Mouse (Mus musculus): ENCODE measurements around the gene Tsc22d1. TPM values are rescaled to one million over a fixed set of nuclear protein-coding genes. Genes with fewer than 3 reads are reported as not detected.

Gene Tsc22d1
- polyA plus RNA-seq, 1 experiment, result 463 TPM

DNA sequence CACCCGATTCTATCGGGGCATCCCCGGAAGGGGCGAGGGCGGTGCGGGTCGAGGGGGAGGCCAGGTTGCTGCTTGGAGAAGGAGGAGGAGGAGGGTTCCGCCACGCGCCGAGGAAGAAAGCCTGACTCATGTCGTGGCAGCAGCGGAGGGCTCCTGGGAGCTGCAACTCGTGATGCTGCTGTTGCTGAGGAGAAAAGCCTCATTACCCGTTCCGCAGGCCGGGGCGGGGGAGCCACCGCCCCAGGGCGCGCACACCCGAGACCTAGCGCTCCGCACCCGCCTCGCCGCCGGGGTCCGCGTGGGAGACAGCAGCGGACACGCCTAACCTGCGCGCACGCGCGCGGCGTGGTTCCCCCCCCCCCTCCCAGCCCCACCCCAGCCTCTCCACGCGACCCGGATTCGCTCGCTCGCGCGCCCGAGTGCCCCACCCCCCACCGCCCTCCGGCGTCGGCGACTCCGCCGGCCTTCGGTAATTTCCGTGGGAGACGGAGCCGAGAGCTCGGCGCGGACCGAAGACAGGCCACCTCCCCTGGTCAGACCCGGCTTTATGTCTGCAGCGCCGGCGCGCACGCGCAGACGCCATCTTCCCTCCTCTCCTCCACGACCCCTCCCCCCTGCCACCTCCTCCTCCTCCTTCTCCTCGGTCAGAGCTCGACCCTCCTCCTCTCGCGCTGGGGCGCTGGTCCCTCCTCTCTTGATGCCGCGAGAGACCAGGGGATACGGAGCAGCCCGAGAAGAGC, 469 bp upstream of the Tsc22d1 start:
- Histone ChIP-seq H3K4me1 (ENCODE audit: control insufficient read depth, insufficient read depth, low read length) (peaks cover 2% of the 10 kb centered on the region), H3K27ac (ENCODE audit: insufficient read depth, low read length) (peak overlapping the region; percentile 40; the same call in 1 of the 2 replicates), H3K4me3 (ENCODE audit: insufficient read depth, low read length) (peak overlapping the region; percentile 49)
- TF ChIP-seq CTCF (IDR thresholded peaks at IDR 0.05; ENCODE audit: extremely low read depth, insufficient read depth, low read length) (no peak), POLR2A (IDR thresholded peaks at IDR 0.05; ENCODE audit: extremely low read depth, insufficient read depth, low read length) (peak; percentile 87; the same call in 1 of the 2 replicates)

DNA sequence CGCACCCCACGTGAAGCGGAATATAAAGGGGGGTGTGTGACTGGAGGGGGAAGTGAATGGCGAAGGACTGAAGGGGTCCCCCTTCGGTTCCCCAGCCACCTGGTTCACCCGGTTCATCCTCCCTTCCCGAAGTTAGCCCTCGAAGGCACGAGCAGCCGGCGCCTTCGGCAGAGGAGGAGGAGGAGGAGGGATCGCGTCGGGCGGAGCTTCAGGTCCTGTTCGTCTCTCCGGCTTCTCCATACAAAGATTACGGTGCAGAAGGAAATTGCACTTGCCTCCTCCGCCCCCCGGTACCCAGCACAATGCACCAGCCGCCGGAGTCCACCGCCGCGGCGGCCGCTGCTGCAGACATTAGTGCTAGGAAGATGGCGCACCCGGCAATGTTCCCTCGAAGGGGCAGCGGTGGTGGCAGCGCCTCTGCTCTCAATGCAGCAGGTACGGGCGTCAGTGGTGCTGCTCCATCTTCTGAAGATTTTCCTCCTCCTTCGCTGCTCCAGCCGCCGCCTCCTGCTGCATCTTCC, 1.1 kb downstream of the Tsc22d1 start:
- TF ChIP-seq CTCF (IDR thresholded peaks at IDR 0.05; ENCODE audit: extremely low read depth, insufficient read depth, low read length) (no peak), POLR2A (IDR thresholded peaks at IDR 0.05; ENCODE audit: extremely low read depth, insufficient read depth, low read length) (peak; percentile 53)
- H3K4me3 ChIP-seq (ENCODE audit: insufficient read depth, low read length), result peak overlapping the region; percentile 49
- peak overlapping the region; percentile 75 for H3K27ac ChIP-seq (ENCODE audit: insufficient read depth, low read length)
- H3K4me1 ChIP-seq (ENCODE audit: control insufficient read depth, insufficient read depth, low read length), result peaks cover 8% of the 10 kb centered on the region

GRCm38 (mm10) chr14:76416366-76417040, 1.7 kb downstream of the Tsc22d1 start:
- TF ChIP-seq POLR2A (IDR thresholded peaks at IDR 0.05; ENCODE audit: extremely low read depth, insufficient read depth, low read length), result 0 out of 2 replicates have a peak, but pooled peaks have one; percentile 29
- no peak for TF ChIP-seq CTCF (IDR thresholded peaks at IDR 0.05; ENCODE audit: extremely low read depth, insufficient read depth, low read length)
- Histone ChIP-seq H3K4me1 (ENCODE audit: control insufficient read depth, insufficient read depth, low read length) (peaks cover 10% of the 10 kb centered on the region), H3K27ac (ENCODE audit: insufficient read depth, low read length) (no peak overlapping the region), H3K4me3 (ENCODE audit: insufficient read depth, low read length) (peak overlapping the region; percentile 49)

GRCm38 (mm10) chr14:76417346-76417745, 2.6 kb downstream of the Tsc22d1 start:
- no peak overlapping the region for H3K27ac ChIP-seq (ENCODE audit: insufficient read depth, low read length)
- H3K4me1 ChIP-seq (ENCODE audit: control insufficient read depth, insufficient read depth, low read length), result peaks cover 10% of the 10 kb centered on the region
- H3K4me3 ChIP-seq (ENCODE audit: insufficient read depth, low read length), result peak overlapping the region; percentile 49; the same call in 1 of the 2 replicates
- TF ChIP-seq CTCF (IDR thresholded peaks at IDR 0.05; ENCODE audit: extremely low read depth, insufficient read depth, low read length) (no peak), POLR2A (IDR thresholded peaks at IDR 0.05; ENCODE audit: extremely low read depth, insufficient read depth, low read length) (no peak)

DNA sequence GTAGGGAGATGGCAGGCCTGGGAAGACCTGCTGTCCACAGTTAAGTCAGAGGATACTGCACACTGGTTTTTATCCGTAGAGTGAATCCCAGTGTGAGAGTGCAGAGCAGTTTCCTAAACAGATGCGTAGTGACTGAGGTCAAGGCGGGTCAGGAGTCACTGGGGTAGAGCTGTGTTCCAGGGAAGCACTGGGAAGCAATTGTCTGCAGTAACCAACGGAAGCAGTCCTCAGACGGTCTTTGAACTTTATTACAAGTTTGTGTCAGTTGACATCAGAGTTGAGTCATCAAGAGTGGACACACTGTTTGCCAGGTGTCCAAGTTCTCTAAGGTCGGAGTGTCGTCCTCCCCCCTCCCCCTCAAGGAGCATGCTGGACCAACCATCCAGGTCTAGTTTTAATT, 6.0 kb downstream of the Tsc22d1 start:
- TF ChIP-seq POLR2A (IDR thresholded peaks at IDR 0.05; ENCODE audit: extremely low read depth, insufficient read depth, low read length) (no peak), CTCF (IDR thresholded peaks at IDR 0.05; ENCODE audit: extremely low read depth, insufficient read depth, low read length) (no peak)

GRCm38 (mm10) chr14:76421162-76421561, 6.4 kb downstream of the Tsc22d1 start:
- TF ChIP-seq CTCF (IDR thresholded peaks at IDR 0.05; ENCODE audit: extremely low read depth, insufficient read depth, low read length) (no peak), POLR2A (IDR thresholded peaks at IDR 0.05; ENCODE audit: extremely low read depth, insufficient read depth, low read length) (no peak)
- Histone ChIP-seq H3K4me3 (ENCODE audit: insufficient read depth, low read length) (peak overlapping the region; percentile 6; the same call in 1 of the 2 replicates), H3K27ac (ENCODE audit: insufficient read depth, low read length) (no peak overlapping the region), H3K4me1 (ENCODE audit: control insufficient read depth, insufficient read depth, low read length) (peaks cover 17% of the 10 kb centered on the region)

More for the DNA sequence above, 6.0 kb downstream of the Tsc22d1 start:
- Histone ChIP-seq H3K27ac (ENCODE audit: insufficient read depth, low read length) (no peak overlapping the region), H3K4me1 (ENCODE audit: control insufficient read depth, insufficient read depth, low read length) (peaks cover 17% of the 10 kb centered on the region), H3K4me3 (ENCODE audit: insufficient read depth, low read length) (peak overlapping the region; percentile 6; the same call in 1 of the 2 replicates)

- TF ChIP-seq CTCF (IDR thresholded peaks at IDR 0.05; ENCODE audit: extremely low read depth, insufficient read depth, low read length) (no peak), POLR2A (IDR thresholded peaks at IDR 0.05; ENCODE audit: extremely low read depth, insufficient read depth, low read length) (no peak)
- peaks cover 15% of the 10 kb centered on the region for H3K4me1 ChIP-seq (ENCODE audit: control insufficient read depth, insufficient read depth, low read length)
- no peak overlapping the region for H3K4me3 ChIP-seq (ENCODE audit: insufficient read depth, low read length)
- no peak overlapping the region for H3K27ac ChIP-seq (ENCODE audit: insufficient read depth, low read length)
These were observed 10.7 kb downstream of the Tsc22d1 start for GRCm38 (mm10) chr14:76425422-76425821.

DNA sequence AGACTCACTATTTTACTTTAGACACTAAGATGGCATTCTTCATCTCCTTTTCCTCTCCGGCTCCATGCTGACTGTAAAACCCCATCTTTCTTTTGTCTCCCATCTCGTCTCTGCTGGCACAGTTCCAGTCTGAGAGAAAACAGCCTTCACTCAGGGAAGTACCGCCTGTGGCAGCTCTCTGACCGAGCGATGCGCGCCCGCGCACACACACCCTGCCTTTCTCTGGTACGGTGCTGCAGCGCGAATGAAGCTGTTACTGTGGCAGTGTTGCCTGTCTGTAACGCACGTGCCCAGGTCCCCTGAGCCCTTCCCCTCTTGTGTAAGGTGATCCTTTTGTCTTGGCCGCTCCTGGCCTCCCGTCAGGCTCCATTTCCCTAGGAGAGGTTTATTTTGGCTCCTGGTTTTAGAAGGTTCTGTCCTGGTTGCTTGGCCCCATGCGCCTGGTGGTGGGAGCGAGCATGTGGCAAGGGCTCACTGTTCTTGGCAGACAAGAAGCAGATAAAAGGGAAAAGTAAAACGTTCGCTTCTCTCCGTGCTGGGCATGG, 11.3 kb downstream of the Tsc22d1 start:
- no peak overlapping the region for H3K4me3 ChIP-seq (ENCODE audit: insufficient read depth, low read length)
- H3K4me1 ChIP-seq (ENCODE audit: control insufficient read depth, insufficient read depth, low read length), result peaks cover 11% of the 10 kb centered on the region
- H3K27ac ChIP-seq (ENCODE audit: insufficient read depth, low read length), result no peak overlapping the region
- no peak for TF ChIP-seq CTCF (IDR thresholded peaks at IDR 0.05; ENCODE audit: extremely low read depth, insufficient read depth, low read length)
- no peak for TF ChIP-seq POLR2A (IDR thresholded peaks at IDR 0.05; ENCODE audit: extremely low read depth, insufficient read depth, low read length)

- TF ChIP-seq POLR2A (IDR thresholded peaks at IDR 0.05; ENCODE audit: extremely low read depth, insufficient read depth, low read length) (no peak), CTCF (IDR thresholded peaks at IDR 0.05; ENCODE audit: extremely low read depth, insufficient read depth, low read length) (no peak)
- Histone ChIP-seq H3K4me1 (ENCODE audit: control insufficient read depth, insufficient read depth, low read length) (peaks cover 8% of the 10 kb centered on the region), H3K27ac (ENCODE audit: insufficient read depth, low read length) (no peak overlapping the region), H3K4me3 (ENCODE audit: insufficient read depth, low read length) (no peak overlapping the region)
These were observed 14.1 kb downstream of the Tsc22d1 start for GRCm38 (mm10) chr14:76428855-76429254.

All from cortical plate, adult 2 months (tissue).